In the genomic region with DNA sequence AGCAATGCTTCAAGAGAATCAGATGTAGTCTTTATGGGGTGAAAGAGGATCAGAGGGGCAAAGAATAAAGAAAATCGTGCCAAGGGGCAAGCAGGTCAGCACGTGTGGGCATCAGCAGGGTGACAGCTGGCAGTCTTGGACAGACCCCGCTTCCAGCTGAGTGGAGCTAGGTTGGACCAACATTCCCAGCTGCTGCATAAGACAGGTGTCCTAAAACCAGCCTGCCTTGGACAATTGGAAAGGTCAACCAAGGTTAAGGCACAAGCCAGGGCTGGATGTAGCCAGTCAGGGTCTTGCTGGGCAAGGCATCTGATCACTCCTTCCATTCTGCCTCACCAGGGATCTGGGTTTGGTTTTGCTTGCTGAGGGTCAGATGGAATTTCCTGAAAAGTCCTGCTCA, we compare ENCODE assay signal across 26 mouse cellular contexts. TPM values are rescaled to one million over a fixed set of nuclear protein-coding genes. Genes with fewer than 3 reads are reported as not detected.
DNase-seq lines count a peak whose midpoint lies in the region; ATAC-seq and TF ChIP-seq lines count a peak whose summit lies in the region.
"Had no signal": no experiment of that assay in that cellular context is flagged by ENCODE, and none has a peak within 500 bp of the region (broad histone marks: within the 10 kb centered on the region; RNA-seq: fewer than 3 reads in every experiment).

No protein-coding gene starts in this region.

- no peak overlapping the region for H3K9ac ChIP-seq in limb, embryonic 14.5 days (ENCODE audit: low read depth, low read length, severe bottlenecking)
- H3K9ac ChIP-seq: forebrain, embryonic 15.5 days; hindbrain, embryonic 12.5 days; liver, embryonic 12.5 days; liver, postnatal 0 days; midbrain, embryonic 12.5 days; neural tube, embryonic 13.5 days had no signal

- no peaks in the 10 kb centered on the region for H3K36me3 ChIP-seq in limb, embryonic 14.5 days (ENCODE audit: control insufficient read depth, insufficient read depth, low read length)
- H3K36me3 ChIP-seq: forebrain, embryonic 15.5 days; G1E; heart, embryonic 10.5 days; hindbrain, embryonic 12.5 days; liver, embryonic 12.5 days; midbrain, embryonic 12.5 days; neural tube, embryonic 13.5 days had no signal

- no peaks in the 10 kb centered on the region for H3K9me3 ChIP-seq in limb, embryonic 14.5 days (ENCODE audit: control insufficient read depth, low read length)
- H3K9me3 ChIP-seq: forebrain, embryonic 15.5 days; G1E; heart, embryonic 10.5 days; hindbrain, embryonic 12.5 days; liver, embryonic 12.5 days; megakaryocyte, embryonic 14.5 days; midbrain, embryonic 12.5 days; neural tube, embryonic 13.5 days had no signal

- 0 out of 2 replicates have a peak, but pooled peaks cover 3% of the 10 kb centered on the region for H3K4me1 ChIP-seq in limb, embryonic 14.5 days (ENCODE audit: control insufficient read depth, insufficient read depth, low read length)

- no peaks in the 10 kb centered on the region for H3K27me3 ChIP-seq in limb, embryonic 14.5 days (ENCODE audit: control insufficient read depth, insufficient read depth, low read length)
- H3K27me3 ChIP-seq: CH12.LX; forebrain, embryonic 15.5 days; liver, embryonic 12.5 days; midbrain, embryonic 12.5 days; neural tube, embryonic 13.5 days had no signal

- no peak overlapping the region for H3K4me3 ChIP-seq in limb, embryonic 14.5 days (replicated peaks; ENCODE audit: low read length)
- H3K4me3 ChIP-seq: forebrain, embryonic 15.5 days; gastrocnemius, adult 2 months; heart, embryonic 10.5 days; hindbrain, embryonic 12.5 days; left cerebral cortex, adult 2 months; liver, embryonic 12.5 days; megakaryocyte, embryonic 14.5 days; midbrain, embryonic 12.5 days; neural tube, embryonic 13.5 days had no signal

- peak; percentile 62; the same call in 1 of the 2 replicates for ATAC-seq in limb, embryonic 14.5 days (ENCODE audit: low FRiP score, low read depth)
- ATAC-seq: forebrain, embryonic 15.5 days; intestine, postnatal 0 days; liver, embryonic 12.5 days; liver, postnatal 0 days had no signal

- H3K4me2 ChIP-seq in limb, embryonic 14.5 days (replicated peaks; ENCODE audit: low read depth, low read length, severe bottlenecking): no peak overlapping the region
- H3K4me2 ChIP-seq: forebrain, embryonic 15.5 days; hindbrain, embryonic 12.5 days; liver, embryonic 12.5 days; midbrain, embryonic 12.5 days; neural tube, embryonic 13.5 days had no signal

- TF ChIP-seq POLR2A in limb, embryonic 14.5 days (IDR thresholded peaks at IDR 0.05; ENCODE audit: borderline replicate concordance, extremely low read depth, insufficient read depth, insufficient read length): no peak

- peak; percentile 31 for DNase-seq in gastrocnemius, postnatal 14 days
- DNase-seq in gastrocnemius, postnatal 36 days: no peak
- peak; percentile 27 for DNase-seq in testis, postnatal 10 days (ENCODE audit: low spot score)
- DNase-seq in testis, postnatal 14 days (ENCODE audit: low spot score): no peak
- DNase-seq in limb, embryonic 14.5 days (ENCODE audit: low spot score): peak; percentile 48
- no peak for DNase-seq in left cerebral cortex, postnatal 36 days (ENCODE audit: low spot score in 2 of 2)
- DNase-seq: adrenal gland, postnatal 14 days; B cell, adult 2 months; cerebellum, adult 11 months; cerebellum, adult 9-10 months; gastrocnemius, adult 2 months; heart, postnatal 36 days; kidney, postnatal 14 days; liver, postnatal 0 days; lung, postnatal 36 days had no signal

- no peak overlapping the region for H3K27ac ChIP-seq in limb, embryonic 14.5 days (replicated peaks; ENCODE audit: low read depth, low read length)
- H3K27ac ChIP-seq: forebrain, embryonic 15.5 days; gastrocnemius, adult 2 months; heart, embryonic 10.5 days; hindbrain, embryonic 12.5 days; left cerebral cortex, adult 2 months; liver, embryonic 12.5 days; midbrain, embryonic 12.5 days; neural tube, embryonic 13.5 days had no signal

- 89% methylated on average over 3 of the region's 3 CpGs for WGBS in limb, embryonic 14.5 days

- intact Hi-C loops in gastrocnemius, postnatal 14 days (cut with DNase I; ENCODE audit: low total_unique reads): no loop called here
- intact Hi-C loops in gastrocnemius, postnatal 36 days (cut with DNase I): no loop called here
- intact Hi-C loops in left cerebral cortex, postnatal 36 days (cut with DNase I): no loop called here

RNA-seq across cellular contexts. Expression of a gene that starts 43.0 kb away (rescaled TPM):
- total RNA-seq in gastrocnemius, postnatal 14 days (2021): 10 to 100 TPM; 52.7 to 55.8 TPM
- total RNA-seq in gastrocnemius, postnatal 36 days (2021): 10 to 100 TPM; 39.4 to 39.8 TPM
- polyA plus RNA-seq in limb, embryonic 14.5 days (2012; rRNA removed): 5.4 and 5.5 TPM in 2 replicates
- 9.6 TPM in 2 replicates for polyA plus RNA-seq in limb, embryonic 14.5 days (2014; fragmentation: Nextera tagmentation; extraction: Ambion mirVana)
- total RNA-seq in left cerebral cortex, postnatal 36 days (2021): 100 to 1,000 TPM; 164 to 253 TPM

Comparison
In these comparisons a context has a peak if more than half of its experiments do, and no peak if none do; other contexts are left out.
1. DNase-seq: peak in gastrocnemius, postnatal 14 days (single experiment), testis, postnatal 10 days (single experiment) and limb, embryonic 14.5 days (single experiment); none in gastrocnemius, postnatal 36 days (0 of 2), testis, postnatal 14 days (single experiment) and left cerebral cortex, postnatal 36 days (0 of 2).